Mouse (Mus musculus): ENCODE measurements around the gene Stum. TPM values are rescaled to one million over a fixed set of nuclear protein-coding genes. Genes with fewer than 3 reads are reported as not detected.

Stum gene
- total and polyA plus RNA-seq, 3 experiments, result 0.42 to 0.61 (median 0.51) TPM

DNA sequence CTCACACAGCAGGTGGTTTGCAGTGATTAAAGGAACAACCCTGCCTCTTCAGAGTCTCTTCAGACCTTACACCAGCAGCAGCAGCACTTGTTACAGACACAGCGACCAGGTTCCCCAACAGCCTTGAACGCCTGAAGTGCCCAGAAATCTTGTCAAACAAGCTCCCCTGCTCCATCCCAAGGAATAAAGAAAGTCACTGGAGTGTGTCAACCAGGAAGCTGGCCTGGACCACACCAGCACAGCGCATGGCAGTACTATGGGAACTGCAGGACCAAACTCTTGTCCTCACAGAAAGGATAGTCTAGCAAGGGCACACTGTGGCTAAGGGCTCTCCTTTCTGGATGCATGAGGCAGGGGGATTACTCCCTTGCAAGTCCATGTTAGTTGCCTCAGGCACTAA lies 38.9 kb downstream of the Stum start:
- Histone ChIP-seq H3K79me2 (replicated peaks; ENCODE audit: control insufficient read depth, extremely low read depth, insufficient read depth, poor library complexity, severe bottlenecking) (no peaks in the 10 kb centered on the region), H3K4me2 (ENCODE audit: insufficient read depth, low read depth, poor library complexity, severe bottlenecking) (no peak overlapping the region), H3K36me3 (replicated peaks in 1 of 2; ENCODE audit: control insufficient read depth in 1 of 2, insufficient read depth in 1 of 2, low read length in 1 of 2) (no peaks in the 10 kb centered on the region), H3K4me3 (replicated peaks in 1 of 3; ENCODE audit: low read depth in 2 of 3, low read length in 2 of 3, poor library complexity in 1 of 3) (no peak overlapping the region), H3K9me3 (replicated peaks; ENCODE audit: low read length) (no peaks in the 10 kb centered on the region), H3K27ac (ENCODE audit: insufficient read depth, low read depth) (no peak overlapping the region), H3K9ac (ENCODE audit: insufficient read depth, low read depth) (no peak overlapping the region), H3K27me3 (replicated peaks) (peaks cover 5% of the 10 kb centered on the region), H3K4me1 (ENCODE audit: control insufficient read depth in 1 of 2, insufficient read depth in 2 of 2) (peaks cover 4 to 10% of the 10 kb centered on the region in 2 experiments; a peak in 2 of 4 replicates)
- TF ChIP-seq USF2 (conservative IDR thresholded peaks at IDR 0.05; ENCODE audit: low read depth, low read length) (no peak), CHD1 (IDR thresholded peaks at IDR 0.05; ENCODE audit: low read depth, low read length) (no peak), ZC3H11A (IDR thresholded peaks at IDR 0.05; ENCODE audit: low read depth, low read length) (no peak), MAX (IDR thresholded peaks at IDR 0.05; ENCODE audit: low read length) (no peak), JUN (IDR thresholded peaks at IDR 0.05; ENCODE audit: insufficient read depth, low read depth, low read length) (no peak), TCF12 (IDR thresholded peaks at IDR 0.05; ENCODE audit: low read depth, low read length) (no peak), USF1 (IDR thresholded peaks at IDR 0.05; ENCODE audit: low read depth, low read length) (no peak), POLR2AphosphoS2 (IDR thresholded peaks at IDR 0.05; ENCODE audit: low read depth, low read length) (no peak), IRF4 (IDR thresholded peaks at IDR 0.05; ENCODE audit: low read depth, low read length) (no peak), PAX5 (IDR thresholded peaks at IDR 0.05; ENCODE audit: low read length) (no peak), E2F4 (IDR thresholded peaks at IDR 0.05; ENCODE audit: insufficient replicate concordance, low read depth, low read length) (no peak)
- no peak for DNase-seq (ENCODE audit: extremely low read depth)
- in situ Hi-C loops (cut with MboI; ENCODE audit: low pct_ligation_motif_present, low pct_unique_long_range_greater_than_20kb, low sequenced_read_pairs), result no loop called here
- dilution Hi-C loops (cut with MboI; ENCODE audit: extremely low pct_ligation_motif_present, extremely low pct_unique_long_range_greater_than_20kb, low sequenced_read_pairs), result no loop called here

DNA sequence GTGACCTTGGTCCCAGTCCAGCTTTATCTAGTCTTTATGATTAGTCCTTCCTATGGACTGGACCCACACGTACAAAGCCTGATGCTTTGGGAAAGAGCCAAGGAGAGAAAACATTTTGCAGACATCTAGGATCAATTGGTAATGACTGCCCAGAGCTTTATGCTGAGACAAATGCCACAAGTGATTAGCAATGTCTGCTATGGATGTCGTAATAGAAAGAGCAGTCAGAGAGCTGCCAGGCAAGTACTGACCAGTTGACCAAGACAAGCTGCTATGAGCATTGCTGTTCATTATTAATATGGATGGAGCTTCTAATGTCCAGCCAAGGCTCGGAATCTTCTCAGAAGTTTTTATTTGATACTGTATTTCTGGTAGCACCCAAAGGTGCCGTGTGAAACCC lies 43.8 kb downstream of the Stum start:
- dilution Hi-C loops (cut with MboI; ENCODE audit: extremely low pct_ligation_motif_present, extremely low pct_unique_long_range_greater_than_20kb, low sequenced_read_pairs), result no loop called here

More for the DNA sequence above, 43.8 kb downstream of the Stum start:
- H3K4me3 ChIP-seq (replicated peaks in 1 of 3; ENCODE audit: low read depth in 2 of 3, low read length in 2 of 3, poor library complexity in 1 of 3), result no peak overlapping the region
- in situ Hi-C loops (cut with MboI; ENCODE audit: low pct_ligation_motif_present, low pct_unique_long_range_greater_than_20kb, low sequenced_read_pairs), result loop anchor here (5.0 kb wide), 2 partner anchors 43 to 108 kb away; partner anchors contain the start of gene Stum
- no peak overlapping the region for H3K9ac ChIP-seq (ENCODE audit: insufficient read depth, low read depth)
- DNase-seq (ENCODE audit: extremely low read depth), result no peak
- TF ChIP-seq RCOR1 (conservative IDR thresholded peaks at IDR 0.05; ENCODE audit: low read depth, low read length), result no peak
- TF ChIP-seq MYC (IDR thresholded peaks at IDR 0.05; ENCODE audit: low read depth, low read length), result no peak
- TF ChIP-seq ZKSCAN1 (IDR thresholded peaks at IDR 0.05; ENCODE audit: borderline replicate concordance, low read depth, low read length), result no peak
- TF ChIP-seq JUND (conservative IDR thresholded peaks at IDR 0.05; ENCODE audit: low read depth, low read length), result no peak
- TF ChIP-seq ZMIZ1 (IDR thresholded peaks at IDR 0.05; ENCODE audit: low read depth, low read length), result no peak
- no peak for TF ChIP-seq ELF1 (IDR thresholded peaks at IDR 0.05; ENCODE audit: low read depth, low read length)
- TF ChIP-seq SMC3 (IDR thresholded peaks at IDR 0.05; ENCODE audit: low read depth, low read length), result no peak
- TF ChIP-seq USF2 (conservative IDR thresholded peaks at IDR 0.05; ENCODE audit: low read depth, low read length), result no peak
- no peak for TF ChIP-seq TBP (conservative IDR thresholded peaks at IDR 0.05; ENCODE audit: low read depth, low read length)
- no peak for TF ChIP-seq POLR2AphosphoS2 (IDR thresholded peaks at IDR 0.05; ENCODE audit: low read depth, low read length)
- no peak for TF ChIP-seq GABPA (IDR thresholded peaks at IDR 0.05; ENCODE audit: insufficient replicate concordance, low read depth, low read length)
- TF ChIP-seq MAX (IDR thresholded peaks at IDR 0.05; ENCODE audit: low read length), result no peak
- TF ChIP-seq CHD1 (IDR thresholded peaks at IDR 0.05; ENCODE audit: low read depth, low read length), result no peak
- TF ChIP-seq CTCF (conservative IDR thresholded peaks at IDR 0.05 in 1 of 2, IDR thresholded peaks at IDR 0.05 in 1 of 2; ENCODE audit: low read depth in 2 of 2, low read length in 2 of 2), result no peak
- TF ChIP-seq SIN3A (IDR thresholded peaks at IDR 0.05; ENCODE audit: low read length), result no peak
- no peaks in the 10 kb centered on the region for H3K9me3 ChIP-seq (replicated peaks; ENCODE audit: low read length)
- no peak overlapping the region for H3K4me2 ChIP-seq (ENCODE audit: insufficient read depth, low read depth, poor library complexity, severe bottlenecking)
- H3K36me3 ChIP-seq (replicated peaks in 1 of 2; ENCODE audit: control insufficient read depth in 1 of 2, insufficient read depth in 1 of 2, low read length in 1 of 2), result no peaks in the 10 kb centered on the region
- no peaks in the 10 kb centered on the region for H3K79me2 ChIP-seq (replicated peaks; ENCODE audit: control insufficient read depth, extremely low read depth, insufficient read depth, poor library complexity, severe bottlenecking)
- H3K4me1 ChIP-seq (ENCODE audit: control insufficient read depth in 1 of 2, insufficient read depth in 2 of 2), result peaks cover 3 to 11% of the 10 kb centered on the region in 2 experiments
- H3K27ac ChIP-seq (ENCODE audit: insufficient read depth, low read depth), result no peak overlapping the region
- H3K27me3 ChIP-seq (replicated peaks), result peaks cover 5% of the 10 kb centered on the region

Data from CH12.LX (cell line).